Mouse (Mus musculus) layer of hippocampus, postnatal 25 days (tissue): ENCODE measurements at regions not wholly inside any gene's neighbourhood (a gene's known extent, or its start where the extent isn't known, plus 50 kb on each side); places are given as distances from the start of the nearest gene placed in this dataset.
"Not testable (repeated sequence)": the region's sequence is repeated elsewhere in the genome, so short reads cannot be mapped to it uniquely, and the experiment has no call there.

Experiments
- DNase-seq, 2 experiments: peaks; one replicate each; pipeline ENCODE4 v3.0.0; 2022; ENCODE audit warnings: mixed read lengths in 2 of 2, low spot score in 1 of 2; ENCODE audit errors: extremely low spot score in 1 of 2

GRCm38 (mm10) chr13:5347503-5348469 lies 513.5 kb upstream of the Klf6 start:
- no peak for DNase-seq

GRCm38 (mm10) chr13:5367058-5367797 lies 494.1 kb upstream of the Klf6 start:
- DNase-seq: no peak

- no peak for DNase-seq
Observed at GRCm38 (mm10) chr13:5370007-5370406, 491.3 kb upstream of the Klf6 start.

GRCm38 (mm10) chr13:5373191-5373590 lies 488.1 kb upstream of the Klf6 start:
- DNase-seq: no peak

GRCm38 (mm10) chr13:5408226-5408804 lies 453.0 kb upstream of the Klf6 start:
- DNase-seq: no peak

GRCm38 (mm10) chr13:5412052-5412451 lies 449.2 kb upstream of the Klf6 start:
- no peak for DNase-seq

GRCm38 (mm10) chr13:5413009-5413408 lies 448.3 kb upstream of the Klf6 start:
- not testable (repeated sequence) for DNase-seq

- no peak for DNase-seq
Observed at GRCm38 (mm10) chr13:5424110-5424509, 437.2 kb upstream of the Klf6 start.

- DNase-seq: no peak
Observed at GRCm38 (mm10) chr13:5425491-5426232, 435.6 kb upstream of the Klf6 start.

- no peak for DNase-seq
Observed at GRCm38 (mm10) chr13:5433652-5434051, 427.6 kb upstream of the Klf6 start.

GRCm38 (mm10) chr13:5435131-5435530 lies 426.2 kb upstream of the Klf6 start:
- DNase-seq: no peak

GRCm38 (mm10) chr13:5436191-5436590 lies 425.1 kb upstream of the Klf6 start:
- DNase-seq: no peak

GRCm38 (mm10) chr13:5440454-5440853 lies 420.8 kb upstream of the Klf6 start:
- DNase-seq: no peak

GRCm38 (mm10) chr13:5444759-5445478 lies 416.4 kb upstream of the Klf6 start:
- no peak for DNase-seq

- no peak for DNase-seq
Observed at GRCm38 (mm10) chr13:5448601-5449000, 412.7 kb upstream of the Klf6 start.

GRCm38 (mm10) chr13:5480779-5481178 lies 380.5 kb upstream of the Klf6 start:
- no peak for DNase-seq

- DNase-seq: peak in 1 of 2 experiments; percentile 10
Observed at GRCm38 (mm10) chr13:5492266-5492665, 369.0 kb upstream of the Klf6 start.

GRCm38 (mm10) chr13:5497535-5497934 lies 363.7 kb upstream of the Klf6 start:
- no peak for DNase-seq

GRCm38 (mm10) chr13:5511784-5512183 lies 349.5 kb upstream of the Klf6 start:
- DNase-seq: no peak

GRCm38 (mm10) chr13:5515552-5515951 lies 345.7 kb upstream of the Klf6 start:
- DNase-seq: peak in 1 of 2 experiments; percentile 6
